11 mouse cellular contexts compared by ENCODE assay signal in genomic region chr6:84209736-84210434, GRCm38 (mm10).
A peak's percentile ranks its signal among the peaks of the same experiment; 100 is the strongest.
DNase-seq lines count a peak whose midpoint lies in the region; ATAC-seq and TF ChIP-seq lines count a peak whose summit lies in the region.
"Had no signal": no experiment of that assay in that cellular context is flagged by ENCODE, and none has a peak within 500 bp of the region (broad histone marks: within the 10 kb centered on the region; RNA-seq: fewer than 3 reads in every experiment).

No protein-coding gene starts in this region.

- no peak overlapping the region for H3K4me2 ChIP-seq in heart, embryonic 11.5 days
- no peak overlapping the region for H3K4me2 ChIP-seq in midbrain, embryonic 16.5 days (ENCODE audit: low read length)

- no peak for TF ChIP-seq POLR2A in heart, adult 2 months (IDR thresholded peaks at IDR 0.05; ENCODE audit: insufficient read depth, low read depth, low read length)

- no peaks in the 10 kb centered on the region for H3K9me3 ChIP-seq in heart, embryonic 11.5 days (replicated peaks; ENCODE audit: control insufficient read depth, low read length)
- no peaks in the 10 kb centered on the region; the same call in 1 of the 2 replicates for H3K9me3 ChIP-seq in midbrain, embryonic 16.5 days (replicated peaks; ENCODE audit: control insufficient read depth, low read length, poor library complexity, severe bottlenecking)

- intact Hi-C loops in heart, adult 2 months (cut with DNase I): no loop called here
- intact Hi-C loops in heart, postnatal 10 days (cut with DNase I): no loop called here
- intact Hi-C loops in left cerebral cortex, postnatal 36 days (cut with DNase I): no loop called here

- H3K79me2 ChIP-seq in heart, adult 2 months (replicated peaks; ENCODE audit: control insufficient read depth, insufficient read depth, low read length): no peaks in the 10 kb centered on the region

- peak; percentile 68 to 76 for DNase-seq in heart, adult 2 months
- DNase-seq in right cerebral cortex, postnatal 10 days (ENCODE audit: low spot score in 2 of 2): peak; percentile 47 to 68
- no peak for DNase-seq in right cerebral cortex, adult 18-20 months
- DNase-seq in heart, postnatal 10 days: peak; percentile 73 to 83
- peak; percentile 44 for DNase-seq in testis, postnatal 14 days (ENCODE audit: low spot score)
- DNase-seq in left cerebral cortex, postnatal 36 days (ENCODE audit: low spot score in 2 of 2): no peak
- DNase-seq: kidney, adult 18-20 months had no signal

- 57% methylated on average over 13 of the region's 13 CpGs for WGBS in heart, adult 2 months
- WGBS in heart, embryonic 11.5 days (ENCODE audit: insufficient replicate concordance): 80% methylated on average over 13 of the region's 13 CpGs
- WGBS in midbrain, embryonic 16.5 days: 80% methylated on average over 13 of the region's 13 CpGs

- TF ChIP-seq CTCF in heart, adult 2 months (IDR thresholded peaks at IDR 0.05): no peak

- no peaks in the 10 kb centered on the region for H3K36me3 ChIP-seq in heart, adult 2 months (ENCODE audit: control insufficient read depth, insufficient read depth, low read length)
- peaks cover 3% of the 10 kb centered on the region; the same call in 1 of the 2 replicates for H3K36me3 ChIP-seq in heart, embryonic 11.5 days (ENCODE audit: control insufficient read depth, insufficient read depth, low read length)
- no peaks in the 10 kb centered on the region for H3K36me3 ChIP-seq in midbrain, embryonic 16.5 days (ENCODE audit: control insufficient read depth, insufficient read depth, low read length)

- no peak overlapping the region for H3K4me3 ChIP-seq in heart, adult 2 months
- no peak overlapping the region for H3K4me3 ChIP-seq in heart, embryonic 11.5 days (ENCODE audit: low read depth, low read length)
- H3K4me3 ChIP-seq in midbrain, embryonic 16.5 days (ENCODE audit: low read depth, low read length): no peak overlapping the region
- H3K4me3 ChIP-seq: left cerebral cortex, adult 2 months had no signal

- no peaks in the 10 kb centered on the region for H3K27me3 ChIP-seq in heart, adult 2 months (ENCODE audit: control insufficient read depth, insufficient read depth, low read length)
- no peaks in the 10 kb centered on the region for H3K27me3 ChIP-seq in heart, embryonic 11.5 days (ENCODE audit: control insufficient read depth, insufficient read depth, low read length)
- H3K27me3 ChIP-seq in midbrain, embryonic 16.5 days (ENCODE audit: control insufficient read depth, insufficient read depth, low read depth, low read length): no peaks in the 10 kb centered on the region

- ATAC-seq in heart, embryonic 11.5 days (replicated peaks; ENCODE audit: insufficient number of reproducible peaks, low FRiP score, low TSS enrichment): no peak
- no peak for ATAC-seq in midbrain, embryonic 16.5 days
- ATAC-seq: CD4-positive, CD25-positive, alpha-beta regulatory T cell, adult 4 months had no signal

- peak overlapping the region; percentile 37; the same call in 1 of the 2 replicates for H3K9ac ChIP-seq in heart, adult 2 months (ENCODE audit: low read depth, low read length)
- no peak overlapping the region for H3K9ac ChIP-seq in heart, embryonic 11.5 days (ENCODE audit: low read depth, low read length)
- no peak overlapping the region for H3K9ac ChIP-seq in midbrain, embryonic 16.5 days (ENCODE audit: low read depth, low read length)

- TF ChIP-seq EP300 in heart, adult 2 months (IDR thresholded peaks at IDR 0.05; ENCODE audit: insufficient read depth, low read depth, low read length): peak; percentile 73; the same call in 1 of the 2 replicates

- peaks cover 15% of the 10 kb centered on the region for H3K4me1 ChIP-seq in heart, adult 2 months (ENCODE audit: control insufficient read depth, insufficient read depth, low read length)
- no peaks in the 10 kb centered on the region for H3K4me1 ChIP-seq in heart, embryonic 11.5 days (ENCODE audit: control insufficient read depth, insufficient read depth, low read length)
- H3K4me1 ChIP-seq in midbrain, embryonic 16.5 days (ENCODE audit: control insufficient read depth, insufficient read depth, low read length): no peaks in the 10 kb centered on the region

- H3K27ac ChIP-seq in heart, adult 2 months: peak overlapping the region; percentile 81
- H3K27ac ChIP-seq in heart, embryonic 11.5 days (ENCODE audit: low read depth, low read length): no peak overlapping the region
- no peak overlapping the region for H3K27ac ChIP-seq in midbrain, embryonic 16.5 days (ENCODE audit: low read length)
- H3K27ac ChIP-seq: left cerebral cortex, adult 2 months had no signal

Comparison
In these comparisons a context has a peak if more than half of its experiments do, and no peak if none do; other contexts are left out.
1. DNase-seq: peak in heart, adult 2 months (2 of 2), right cerebral cortex, postnatal 10 days (2 of 2), heart, postnatal 10 days (2 of 2) and testis, postnatal 14 days (single experiment); none in right cerebral cortex, adult 18-20 months (single experiment) and left cerebral cortex, postnatal 36 days (0 of 2).